Mouse (Mus musculus) ES-E14 (cell line): ENCODE results near the gene Traf3ip2.

Source experiments
- CHD2 ChIP-seq: IDR thresholded peaks from 2 replicates; pipeline ENCODE4 v1.6.1; 2014; ENCODE audit warnings: mild to moderate bottlenecking, low read depth, low read length, inconsistent platforms
- HCFC1 ChIP-seq: IDR thresholded peaks from 2 replicates; pipeline ENCODE4 v1.6.1; 2012; ENCODE audit warnings: low read length, inconsistent platforms, borderline replicate concordance; ENCODE audit not compliant: insufficient read depth
- MAFK ChIP-seq: IDR thresholded peaks from 2 replicates; pipeline ENCODE4 v1.6.1; 2014; ENCODE audit warnings: mild to moderate bottlenecking, low read depth, low read length, inconsistent platforms; ENCODE audit not compliant: insufficient read depth
- ZC3H11A ChIP-seq: IDR thresholded peaks from 2 replicates; pipeline ENCODE4 v1.6.1; 2012; ENCODE audit warnings: low read depth, mild to moderate bottlenecking, inconsistent platforms, low read length, borderline replicate concordance

GRCm38 (mm10) chr10:39626376-39626775 is 13.6 kb downstream of the Traf3ip2 start:
- no peak for TF ChIP-seq ZC3H11A
- TF ChIP-seq HCFC1: no peak
- TF ChIP-seq MAFK: no peak
- TF ChIP-seq CHD2: no peak
